Mouse (Mus musculus) mesoderm, embryonic 11.5 days (tissue): ENCODE measurements around the gene Iqck.
A peak's percentile ranks its signal among the peaks of the same experiment; 100 is the strongest.

ENCODE experiments used
- DNase-seq: peaks from one replicate; pipeline ENCODE4 v3.0.0-alpha.2; 2012; ENCODE audit warnings: low read depth, low spot score

Gene Iqck

GRCm38 (mm10) chr7:118986369-118986768, 130.8 kb downstream of the Iqck start:
- no peak for DNase-seq

GRCm38 (mm10) chr7:118989275-118989856, 133.8 kb downstream of the Iqck start:
- no peak for DNase-seq

- no peak for DNase-seq
These were observed 134.7 kb downstream of the Iqck start for GRCm38 (mm10) chr7:118990282-118990681.

- no peak for DNase-seq
These were observed 135.9 kb downstream of the Iqck start for GRCm38 (mm10) chr7:118991341-118991884.

- DNase-seq: no peak
These were observed 136.6 kb downstream of the Iqck start for GRCm38 (mm10) chr7:118992080-118992560.

GRCm38 (mm10) chr7:118992623-118993405, 137.3 kb downstream of the Iqck start:
- DNase-seq: no peak

- DNase-seq: no peak
These were observed 138.2 kb downstream of the Iqck start for GRCm38 (mm10) chr7:118993597-118994230.

GRCm38 (mm10) chr7:118994231-118994842, 138.8 kb downstream of the Iqck start:
- no peak for DNase-seq

- DNase-seq: peak; percentile 88
These were observed 139.5 kb downstream of the Iqck start, which contains the start of gene Gprc5b for GRCm38 (mm10) chr7:118995007-118995406. Gprc5b (minus strand) TSS chr7:118995211.

GRCm38 (mm10) chr7:118995671-118996070, 140.1 kb downstream of the Iqck start:
- no peak for DNase-seq

GRCm38 (mm10) chr7:118996137-118996837, 140.7 kb downstream of the Iqck start:
- DNase-seq: peak; percentile 91

- no peak for DNase-seq
These were observed 144.3 kb downstream of the Iqck start for GRCm38 (mm10) chr7:118999857-119000256.

GRCm38 (mm10) chr7:119001965-119002364, 146.4 kb downstream of the Iqck start:
- DNase-seq: no peak

- no peak for DNase-seq
These were observed 146.9 kb downstream of the Iqck start for GRCm38 (mm10) chr7:119002501-119002900.

GRCm38 (mm10) chr7:119010854-119011529, 155.4 kb downstream of the Iqck start:
- peak; percentile 68 for DNase-seq

GRCm38 (mm10) chr7:119015736-119016135, 160.2 kb downstream of the Iqck start:
- peak; percentile 68 for DNase-seq

- DNase-seq: peak; percentile 79
These were observed 164.0 kb downstream of the Iqck start for GRCm38 (mm10) chr7:119019537-119019936.
